Mouse (Mus musculus) CD4-positive helper T cell, adult 2 months (primary cell): ENCODE measurements around the gene Gm20661.
A peak's percentile ranks its signal among the peaks of the same experiment; 100 is the strongest.
"Not testable (repeated sequence)": the region's sequence is repeated elsewhere in the genome, so short reads cannot be mapped to it uniquely, and the experiment has no call there.

Experiments used
- DNase-seq: peaks from one replicate; pipeline ENCODE4 v3.0.0-alpha.2; 2012; ENCODE audit warnings: low read depth, missing footprints, low spot score

Gm20661 gene

GRCm38 (mm10) chr9:107996049-107996448 is 13.2 kb downstream of the Gm20661 start, which contains the start of gene Gm20662:
TSS of gene Gm20662 (plus strand) at chr9:107996349.
- no peak for DNase-seq

GRCm38 (mm10) chr9:108001922-108002770 is 19.3 kb downstream of the Gm20661 start, which contains the start of gene Ip6k1:
TSS of gene Ip6k1 (plus strand) at chr9:108002501.
- DNase-seq = peak; percentile 100

- DNase-seq = peak; percentile 50
Measured at GRCm38 (mm10) chr9:108002778-108003530, 20.1 kb downstream of the Gm20661 start.

- DNase-seq = peak; percentile 52
Measured at GRCm38 (mm10) chr9:108003531-108003890, 20.7 kb downstream of the Gm20661 start.

GRCm38 (mm10) chr9:108008041-108008440 is 25.2 kb downstream of the Gm20661 start:
- no peak for DNase-seq

- peak; percentile 38 for DNase-seq
Measured at GRCm38 (mm10) chr9:108010385-108010784, 27.5 kb downstream of the Gm20661 start.

GRCm38 (mm10) chr9:108013577-108013976 is 30.7 kb downstream of the Gm20661 start:
- not testable (repeated sequence) for DNase-seq

GRCm38 (mm10) chr9:108017127-108017526 is 34.3 kb downstream of the Gm20661 start:
- DNase-seq = no peak

GRCm38 (mm10) chr9:108020741-108021140 is 37.9 kb downstream of the Gm20661 start:
- DNase-seq = no peak

GRCm38 (mm10) chr9:108023216-108023615 is 40.4 kb downstream of the Gm20661 start:
- no peak for DNase-seq

GRCm38 (mm10) chr9:108026584-108026983 is 43.7 kb downstream of the Gm20661 start:
- DNase-seq = no peak

GRCm38 (mm10) chr9:108027867-108028266 is 45.0 kb downstream of the Gm20661 start:
- DNase-seq = no peak

- DNase-seq = no peak
Measured at GRCm38 (mm10) chr9:108032126-108032525, 49.3 kb downstream of the Gm20661 start.

GRCm38 (mm10) chr9:108035331-108036156 is 52.7 kb downstream of the Gm20661 start:
- DNase-seq = peak; percentile 77
